Mouse (Mus musculus): ENCODE measurements around the gene Agrp. TPM values are rescaled to one million over a fixed set of nuclear protein-coding genes. Genes with fewer than 3 reads are reported as not detected.

Gene Agrp
- polyA plus RNA-seq, 1 experiment: 0.47 TPM

DNA sequence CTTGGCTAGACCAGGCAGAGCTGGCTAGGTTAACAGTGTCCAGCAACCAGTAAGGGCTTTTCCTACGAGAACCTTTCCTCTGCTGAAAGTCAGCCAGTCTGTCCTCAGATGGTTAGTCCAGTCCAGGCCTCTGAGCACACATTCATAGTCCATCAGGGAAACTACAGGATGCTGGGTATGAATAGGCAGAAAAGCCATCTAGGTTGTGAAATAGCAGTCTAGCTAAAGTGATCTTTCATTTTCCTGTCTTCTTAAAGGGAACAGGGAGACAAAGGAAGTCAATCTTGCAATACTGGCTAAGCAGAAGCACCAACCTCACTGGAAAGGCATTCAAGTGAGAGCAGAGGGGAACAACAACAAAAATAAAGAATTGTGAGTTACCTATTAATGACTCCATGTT is 84.4 kb downstream of the Agrp start:
- peaks cover 14% of the 10 kb centered on the region for H3K79me2 ChIP-seq (ENCODE audit: control insufficient read depth, insufficient read depth)
- no peaks in the 10 kb centered on the region for H3K27me3 ChIP-seq (ENCODE audit: control insufficient read depth, insufficient read depth, insufficient read length)
- H3ac ChIP-seq (ENCODE audit: control insufficient read depth, insufficient read length): no peak overlapping the region
- no peak overlapping the region for H3K4me3 ChIP-seq
- TF ChIP-seq POLR2AphosphoS2 (IDR thresholded peaks at IDR 0.05; ENCODE audit: insufficient read length, low read depth) (no peak), USF1 (IDR thresholded peaks at IDR 0.05; ENCODE audit: low read depth) (no peak), POLR2A (IDR thresholded peaks at IDR 0.05; ENCODE audit: insufficient read length, low read depth) (no peak), E2F4 (IDR thresholded peaks at IDR 0.05; ENCODE audit: insufficient read depth) (no peak), CEBPB (IDR thresholded peaks at IDR 0.05; ENCODE audit: insufficient read depth, poor library complexity, severe bottlenecking) (no peak), SRF (IDR thresholded peaks at IDR 0.05; ENCODE audit: control insufficient read depth, insufficient read length, low read depth) (no peak), TCF3 (IDR thresholded peaks at IDR 0.05; ENCODE audit: insufficient read length, low read depth) (no peak), MAX (IDR thresholded peaks at IDR 0.05; ENCODE audit: low read depth) (no peak), MYOD1 (IDR thresholded peaks at IDR 0.05; ENCODE audit: control insufficient read depth in 1 of 3, insufficient read length in 2 of 3, low read depth in 2 of 3) (no peak), TCF12 (IDR thresholded peaks at IDR 0.05; ENCODE audit: insufficient read depth, poor library complexity, severe bottlenecking) (no peak), MYOG (IDR thresholded peaks at IDR 0.05; ENCODE audit: control insufficient read depth in 1 of 3, insufficient read depth in 1 of 3, insufficient read length in 2 of 3, low read depth in 2 of 3) (no peak), REST (IDR thresholded peaks at IDR 0.05; ENCODE audit: insufficient read depth, insufficient read length) (no peak)
- no peak overlapping the region for H3K4me2 ChIP-seq (ENCODE audit: low read depth)
- H3K36me3 ChIP-seq (ENCODE audit: control insufficient read depth, insufficient read depth): peaks cover under 1% of the 10 kb centered on the region

DNA sequence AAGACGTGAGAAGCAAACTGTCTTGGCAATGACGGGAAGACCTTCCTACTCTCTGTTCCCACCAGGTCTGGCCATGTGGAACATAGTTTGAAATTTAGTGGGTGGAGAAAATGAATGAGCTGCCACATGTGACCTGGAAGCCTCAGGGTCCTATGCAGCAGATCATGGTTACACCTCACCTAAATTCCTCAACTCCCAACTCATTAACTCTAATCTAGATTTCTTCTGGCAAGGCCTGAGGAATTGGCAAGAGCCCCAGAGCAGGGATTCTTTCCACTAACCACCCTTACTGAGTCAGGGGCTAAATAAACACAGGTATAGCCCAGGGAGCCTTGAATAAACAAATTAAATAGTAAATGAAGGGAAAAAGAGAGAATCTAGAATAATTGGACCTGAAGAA is 85.2 kb downstream of the Agrp start:
- Histone ChIP-seq H3K79me2 (ENCODE audit: control insufficient read depth, insufficient read depth) (peaks cover 14% of the 10 kb centered on the region), H3K27me3 (ENCODE audit: control insufficient read depth, insufficient read depth, insufficient read length) (no peaks in the 10 kb centered on the region), H3K36me3 (ENCODE audit: control insufficient read depth, insufficient read depth) (no peaks in the 10 kb centered on the region), H3ac (ENCODE audit: control insufficient read depth, insufficient read length) (no peak overlapping the region), H3K4me2 (ENCODE audit: low read depth) (no peak overlapping the region), H3K4me3 (no peak overlapping the region)
- TF ChIP-seq E2F4 (IDR thresholded peaks at IDR 0.05; ENCODE audit: insufficient read depth) (no peak), SRF (IDR thresholded peaks at IDR 0.05; ENCODE audit: control insufficient read depth, insufficient read length, low read depth) (no peak), USF1 (IDR thresholded peaks at IDR 0.05; ENCODE audit: low read depth) (no peak), POLR2AphosphoS2 (IDR thresholded peaks at IDR 0.05; ENCODE audit: insufficient read length, low read depth) (no peak), TCF12 (IDR thresholded peaks at IDR 0.05; ENCODE audit: insufficient read depth, poor library complexity, severe bottlenecking) (no peak), MYOD1 (IDR thresholded peaks at IDR 0.05; ENCODE audit: control insufficient read depth in 1 of 3, insufficient read length in 2 of 3, low read depth in 2 of 3) (no peak), REST (IDR thresholded peaks at IDR 0.05; ENCODE audit: insufficient read depth, insufficient read length) (no peak), MAX (IDR thresholded peaks at IDR 0.05; ENCODE audit: low read depth) (no peak), TCF3 (IDR thresholded peaks at IDR 0.05; ENCODE audit: insufficient read length, low read depth) (no peak), MYOG (IDR thresholded peaks at IDR 0.05; ENCODE audit: control insufficient read depth in 1 of 3, insufficient read depth in 1 of 3, insufficient read length in 2 of 3, low read depth in 2 of 3) (no peak), CEBPB (IDR thresholded peaks at IDR 0.05; ENCODE audit: insufficient read depth, poor library complexity, severe bottlenecking) (no peak), POLR2A (IDR thresholded peaks at IDR 0.05; ENCODE audit: insufficient read length, low read depth) (no peak)

DNA sequence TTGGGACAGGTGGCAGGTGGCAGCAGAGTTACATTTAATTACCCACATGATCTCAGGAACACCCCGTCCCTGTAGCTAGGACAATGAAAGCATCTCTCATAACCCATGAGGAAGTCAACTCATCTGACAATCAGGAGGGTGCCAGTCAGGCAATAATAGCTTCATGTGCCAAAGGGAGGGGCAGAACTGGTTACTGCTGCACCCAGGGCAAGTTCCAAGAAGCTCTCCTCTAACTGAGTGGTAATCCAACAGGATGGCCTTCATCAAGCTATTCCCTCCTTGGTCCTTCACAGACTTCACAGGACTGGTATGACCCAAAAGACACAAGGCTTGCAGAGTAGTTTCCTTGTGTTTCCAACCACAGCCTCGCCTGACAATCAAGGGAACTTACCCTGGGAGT is 87.1 kb downstream of the Agrp start:
- H3K36me3 ChIP-seq (ENCODE audit: control insufficient read depth, insufficient read depth): no peaks in the 10 kb centered on the region
- H3K4me3 ChIP-seq: no peak overlapping the region
- TF ChIP-seq POLR2AphosphoS2 (IDR thresholded peaks at IDR 0.05; ENCODE audit: insufficient read length, low read depth): no peak
- no peak for TF ChIP-seq POLR2A (IDR thresholded peaks at IDR 0.05; ENCODE audit: insufficient read length, low read depth)
- no peaks in the 10 kb centered on the region for H3K27me3 ChIP-seq (ENCODE audit: control insufficient read depth, insufficient read depth, insufficient read length)
- no peak overlapping the region for H3K4me2 ChIP-seq (ENCODE audit: low read depth)
- no peak overlapping the region for H3ac ChIP-seq (ENCODE audit: control insufficient read depth, insufficient read length)
- H3K79me2 ChIP-seq (ENCODE audit: control insufficient read depth, insufficient read depth): peaks cover 10% of the 10 kb centered on the region

DNA sequence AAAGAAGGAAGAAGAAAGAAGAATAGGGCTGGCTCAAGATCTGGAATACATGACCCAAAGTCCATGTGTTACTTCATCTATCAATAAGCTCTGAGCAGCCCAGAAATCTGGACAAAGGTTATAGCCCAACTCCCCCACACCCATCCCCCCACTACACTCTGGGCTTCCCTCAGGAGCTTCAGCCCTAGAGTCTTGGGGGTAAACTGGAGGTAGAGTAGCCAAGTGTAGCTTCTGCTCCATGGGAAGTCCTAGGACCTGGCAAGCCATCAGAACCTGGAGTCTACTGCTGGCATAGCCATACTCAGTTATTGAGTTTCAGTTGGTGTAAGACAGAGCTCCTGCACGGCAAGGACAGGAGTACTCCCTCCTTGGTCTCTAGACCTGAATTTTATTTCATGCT is 87.7 kb downstream of the Agrp start:
- Histone ChIP-seq H3K27me3 (ENCODE audit: control insufficient read depth, insufficient read depth, insufficient read length) (no peaks in the 10 kb centered on the region), H3K4me2 (ENCODE audit: low read depth) (no peak overlapping the region), H3K4me3 (no peak overlapping the region), H3K36me3 (ENCODE audit: control insufficient read depth, insufficient read depth) (no peaks in the 10 kb centered on the region), H3ac (ENCODE audit: control insufficient read depth, insufficient read length) (no peak overlapping the region), H3K79me2 (ENCODE audit: control insufficient read depth, insufficient read depth) (peaks cover 10% of the 10 kb centered on the region)
- no peak for TF ChIP-seq MYOD1 (IDR thresholded peaks at IDR 0.05; ENCODE audit: control insufficient read depth in 1 of 3, insufficient read length in 2 of 3, low read depth in 2 of 3)
- TF ChIP-seq MAX (IDR thresholded peaks at IDR 0.05; ENCODE audit: low read depth): no peak
- TF ChIP-seq MYOG (IDR thresholded peaks at IDR 0.05; ENCODE audit: control insufficient read depth in 1 of 3, insufficient read depth in 1 of 3, insufficient read length in 2 of 3, low read depth in 2 of 3): no peak
- TF ChIP-seq REST (IDR thresholded peaks at IDR 0.05; ENCODE audit: insufficient read depth, insufficient read length): no peak
- no peak for TF ChIP-seq CEBPB (IDR thresholded peaks at IDR 0.05; ENCODE audit: insufficient read depth, poor library complexity, severe bottlenecking)
- TF ChIP-seq TCF3 (IDR thresholded peaks at IDR 0.05; ENCODE audit: insufficient read length, low read depth): no peak
- no peak for TF ChIP-seq POLR2AphosphoS2 (IDR thresholded peaks at IDR 0.05; ENCODE audit: insufficient read length, low read depth)
- TF ChIP-seq SRF (IDR thresholded peaks at IDR 0.05; ENCODE audit: control insufficient read depth, insufficient read length, low read depth): no peak
- no peak for TF ChIP-seq POLR2A (IDR thresholded peaks at IDR 0.05; ENCODE audit: insufficient read length, low read depth)
